Mouse (Mus musculus) heart, adult 8-10 months (tissue): ENCODE results near the gene Th. TPM values are rescaled to one million over a fixed set of nuclear protein-coding genes. Genes with fewer than 3 reads are reported as not detected.

Experiments used
- DNase-seq: peaks from one replicate; pipeline ENCODE4 v3.0.0; 2022; ENCODE audit warnings: low spot score
- total RNA-seq, 4 experiments: library from RNA; stranded (reverse); gene quantifications; 2 replicates each; pipeline ENCODE4 v1.2.4; 2022

The Th gene
- total RNA-seq, 4 experiments from 2014 or later = not detected

- DNase-seq = no peak
These were observed 29.2 kb downstream of the Th start for GRCm38 (mm10) chr7:142901774-142902173.

GRCm38 (mm10) chr7:142899872-142900271, 31.1 kb downstream of the Th start:
- no peak for DNase-seq

- no peak for DNase-seq
These were observed 33.5 kb downstream of the Th start for GRCm38 (mm10) chr7:142897471-142897870.

- no peak for DNase-seq
These were observed 34.8 kb downstream of the Th start for GRCm38 (mm10) chr7:142895901-142896665.

GRCm38 (mm10) chr7:142895223-142895840, 35.6 kb downstream of the Th start:
- no peak for DNase-seq

GRCm38 (mm10) chr7:142894669-142895068, 36.3 kb downstream of the Th start:
- peak; percentile 81 for DNase-seq

GRCm38 (mm10) chr7:142893721-142894639, 36.9 kb downstream of the Th start:
- DNase-seq = no peak

GRCm38 (mm10) chr7:142893296-142893695, 37.6 kb downstream of the Th start:
- DNase-seq = no peak

GRCm38 (mm10) chr7:142869419-142870163, 61.3 kb downstream of the Th start:
- DNase-seq = no peak

- no peak for DNase-seq
These were observed 80.2 kb downstream of the Th start for GRCm38 (mm10) chr7:142850681-142851080.

Other genes with a start within 250 kb of the Th start
- not detected for gene Ins2, start 187.7 kb downstream of the Th start, total RNA-seq
- not detected for gene Ascl2, start 38.1 kb upstream of the Th start, total RNA-seq
- 1 to 10 TPM in 1 of 4 experiments, under 1 TPM in 3; 0.27 to 2.8 (median 0.52) TPM for gene Tspan32, start 73.9 kb upstream of the Th start, total RNA-seq
- 100 to 1,000 TPM; 397 to 430 (median 418) TPM for gene Cd81, start 121.6 kb upstream of the Th start, total RNA-seq
- gene Tssc4, start 138.1 kb upstream of the Th start, total RNA-seq = 10 to 100 TPM; 13.6 to 15.2 (median 14.3) TPM
- under 1 TPM in 1 of 4 experiments, not detected in 3; 0.28 TPM for gene Trpm5, start 163.5 kb upstream of the Th start, total RNA-seq
- 10 to 100 TPM; 30.9 to 36.9 (median 32.8) TPM for gene Kcnq1, start 175.2 kb upstream of the Th start, total RNA-seq